Mouse (Mus musculus): ENCODE measurements around the gene Ctnnd2.

Ctnnd2 gene

GRCm38 (mm10) chr15:30240881-30241280 lies 68.5 kb downstream of the Ctnnd2 start:
- DNase-seq (ENCODE audit: low spot score in 2 of 2), result no peak

DNA sequence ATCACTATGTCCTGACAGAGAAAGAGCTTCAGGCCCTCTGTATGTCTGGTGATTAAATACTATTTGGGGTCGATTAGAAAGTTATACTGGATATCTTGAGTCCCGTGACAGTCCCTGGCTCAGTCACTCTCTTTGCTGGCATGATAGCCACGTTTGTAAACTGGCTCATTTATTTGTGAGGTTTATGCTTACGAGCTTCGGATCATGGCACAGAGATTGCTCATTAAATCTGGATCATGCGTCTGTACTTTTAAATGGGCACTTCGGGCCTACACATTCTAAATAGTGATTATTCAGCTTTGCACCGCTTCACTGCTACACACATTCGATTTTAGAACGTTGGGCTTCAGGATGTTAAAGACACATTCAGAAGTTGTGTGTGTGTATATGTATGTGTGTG lies 96.4 kb downstream of the Ctnnd2 start:
- DNase-seq (ENCODE audit: low spot score in 2 of 2), result no peak

GRCm38 (mm10) chr15:30271141-30271572 lies 98.8 kb downstream of the Ctnnd2 start:
- DNase-seq (ENCODE audit: low spot score in 2 of 2), result no peak

DNA sequence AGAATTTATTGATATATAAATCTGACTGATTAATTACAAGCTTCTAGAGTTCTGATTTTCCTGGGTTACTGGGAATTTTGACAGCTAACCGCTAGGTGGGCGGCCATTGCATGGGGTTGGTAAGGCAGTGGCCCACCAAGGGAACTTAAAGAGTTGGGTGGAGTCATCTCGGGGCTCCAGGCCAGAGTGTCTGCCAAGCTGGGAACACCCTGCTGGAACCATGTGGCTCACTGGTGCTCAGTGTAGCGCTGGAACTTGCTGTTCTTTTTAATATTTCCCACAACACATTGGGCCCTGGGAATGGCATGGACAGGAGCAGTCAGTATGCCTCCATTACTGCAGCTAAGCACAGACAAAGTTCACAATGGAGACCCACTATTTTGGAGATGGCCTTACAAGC lies 99.9 kb downstream of the Ctnnd2 start:
- no peak for DNase-seq (ENCODE audit: low spot score in 2 of 2)

DNA sequence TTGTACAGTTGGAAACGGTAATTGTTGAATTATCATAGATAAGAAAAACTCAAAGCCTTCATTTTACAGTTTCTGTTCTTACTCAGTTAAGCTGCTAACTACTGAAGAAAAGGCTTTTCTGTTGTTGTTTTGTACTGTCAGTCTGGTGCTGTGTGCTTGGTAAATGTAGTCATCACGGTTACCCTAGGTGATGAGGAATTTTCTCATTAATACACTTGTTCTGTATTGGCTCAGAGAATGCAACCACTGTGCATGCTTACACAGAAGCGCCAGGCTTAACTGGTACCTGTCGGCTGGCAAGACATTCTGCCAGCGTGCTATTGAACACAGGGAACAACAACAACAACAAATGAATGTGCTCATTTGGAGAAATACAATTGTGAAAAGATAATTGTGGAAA lies 103.3 kb downstream of the Ctnnd2 start:
- DNase-seq (ENCODE audit: low spot score in 2 of 2), result no peak

DNA sequence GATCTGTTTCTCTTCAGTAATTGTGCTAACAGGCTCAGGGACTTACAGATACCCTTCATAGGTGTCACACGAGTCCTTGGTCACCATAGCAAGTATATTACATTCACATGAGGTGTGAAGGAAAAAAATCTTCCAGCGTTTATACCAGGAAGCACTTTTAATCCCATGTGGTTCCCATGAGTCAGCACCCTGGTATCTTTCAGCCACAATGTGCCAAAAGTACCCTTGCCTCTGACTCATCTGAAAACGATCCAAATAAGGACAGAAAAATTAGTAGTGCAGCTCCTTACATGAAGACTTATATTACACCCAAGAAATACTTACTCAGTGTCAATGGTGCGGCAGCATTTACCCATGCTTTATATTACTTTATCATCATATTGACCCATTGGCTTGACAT lies 104.3 kb downstream of the Ctnnd2 start:
- no peak for DNase-seq (ENCODE audit: low spot score in 2 of 2)

- no peak for DNase-seq (ENCODE audit: low spot score in 2 of 2)
Observed at GRCm38 (mm10) chr15:30278610-30279009, 106.2 kb downstream of the Ctnnd2 start.

- DNase-seq (ENCODE audit: low spot score in 2 of 2), result peak in 1 of 2 experiments; percentile 6
Observed at GRCm38 (mm10) chr15:30285572-30286244, 113.3 kb downstream of the Ctnnd2 start.

DNA sequence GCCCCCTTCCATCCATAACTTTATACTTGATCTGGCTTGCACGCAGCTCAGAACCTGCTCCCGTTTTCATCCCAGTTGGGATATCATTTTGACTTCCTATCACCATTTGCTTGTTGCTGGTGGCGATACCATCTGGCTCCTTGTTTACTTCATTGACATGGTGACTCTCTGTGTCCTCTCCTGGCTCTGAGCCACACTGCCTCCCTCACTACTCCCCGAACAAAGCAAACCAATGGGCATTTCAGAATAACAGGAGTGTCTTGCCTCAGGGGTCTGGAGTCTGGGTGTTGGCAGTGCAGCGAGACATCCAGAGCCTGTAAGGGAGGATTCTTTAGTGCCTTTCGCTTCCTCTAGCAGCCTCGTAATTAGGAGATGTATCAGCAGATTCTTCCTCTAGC lies 113.9 kb downstream of the Ctnnd2 start:
- no peak for DNase-seq (ENCODE audit: low spot score in 2 of 2)

GRCm38 (mm10) chr15:30302824-30303223 lies 130.4 kb downstream of the Ctnnd2 start:
- no peak for DNase-seq (ENCODE audit: low spot score in 2 of 2)

DNA sequence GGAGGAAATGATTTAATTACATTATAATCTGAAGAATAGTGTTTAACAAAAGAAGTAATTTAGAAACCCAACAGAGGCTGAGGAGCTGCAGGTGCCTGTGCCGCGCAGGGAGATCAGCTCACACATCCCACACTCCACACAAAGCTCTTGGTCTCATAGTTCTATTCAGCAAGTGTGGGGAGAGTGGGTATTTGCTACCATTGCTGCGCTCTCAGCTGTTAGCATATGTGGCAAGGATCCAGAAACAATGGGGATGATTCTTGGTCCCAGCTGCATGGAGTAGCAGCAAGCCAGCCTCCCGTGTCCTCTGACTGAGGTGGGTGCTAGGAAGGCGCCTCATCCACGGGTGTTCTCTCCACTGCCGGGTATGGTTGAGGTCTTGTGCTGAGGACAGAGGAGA lies 134.0 kb downstream of the Ctnnd2 start:
- no peak for DNase-seq (ENCODE audit: low spot score in 2 of 2)

GRCm38 (mm10) chr15:30322543-30322942 lies 150.2 kb downstream of the Ctnnd2 start:
- no peak for DNase-seq (ENCODE audit: low spot score in 2 of 2)

DNA sequence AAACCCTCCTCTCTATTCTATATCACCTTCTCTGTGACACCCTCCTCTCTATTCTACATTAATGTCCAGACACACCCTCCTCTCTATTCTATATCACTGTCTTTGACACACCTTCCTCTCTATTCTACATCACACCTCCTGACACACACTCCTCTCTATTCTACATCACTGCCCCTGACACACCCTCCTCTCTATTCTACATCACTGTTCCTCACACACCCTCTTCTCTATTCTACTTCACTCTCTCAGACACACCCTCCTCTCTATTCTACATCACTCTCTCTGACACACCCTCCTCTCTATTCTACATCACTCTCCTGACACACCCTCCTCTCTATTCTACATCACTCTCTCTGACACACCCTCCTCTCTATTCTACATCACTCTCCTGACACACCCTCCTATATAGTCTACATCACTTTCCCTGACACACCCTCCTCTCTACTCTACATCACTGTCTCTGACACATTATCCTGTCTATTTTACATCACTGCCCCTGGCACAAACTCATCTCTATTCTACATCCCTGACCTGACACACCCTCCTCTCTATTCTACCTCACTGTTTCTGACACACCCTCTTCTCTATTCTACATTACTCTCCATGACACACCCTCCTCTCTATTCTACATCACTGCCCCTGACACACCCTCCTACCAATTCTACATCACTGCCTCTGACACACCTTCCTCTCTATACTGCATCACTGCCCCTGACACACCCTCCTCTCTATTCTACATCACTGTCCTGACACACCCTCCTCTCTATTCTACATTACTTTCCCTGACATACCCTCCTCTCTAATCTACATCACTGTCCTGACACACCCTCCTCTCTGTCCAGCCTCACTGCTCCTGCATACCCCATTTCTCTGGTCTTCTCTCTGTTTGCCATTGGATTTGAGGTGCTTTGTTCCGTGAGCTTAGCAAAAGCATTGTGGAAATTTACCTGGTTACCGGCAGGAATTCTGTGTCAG lies 161.2 kb downstream of the Ctnnd2 start:
- DNase-seq (ENCODE audit: low spot score in 2 of 2), result no peak

DNA sequence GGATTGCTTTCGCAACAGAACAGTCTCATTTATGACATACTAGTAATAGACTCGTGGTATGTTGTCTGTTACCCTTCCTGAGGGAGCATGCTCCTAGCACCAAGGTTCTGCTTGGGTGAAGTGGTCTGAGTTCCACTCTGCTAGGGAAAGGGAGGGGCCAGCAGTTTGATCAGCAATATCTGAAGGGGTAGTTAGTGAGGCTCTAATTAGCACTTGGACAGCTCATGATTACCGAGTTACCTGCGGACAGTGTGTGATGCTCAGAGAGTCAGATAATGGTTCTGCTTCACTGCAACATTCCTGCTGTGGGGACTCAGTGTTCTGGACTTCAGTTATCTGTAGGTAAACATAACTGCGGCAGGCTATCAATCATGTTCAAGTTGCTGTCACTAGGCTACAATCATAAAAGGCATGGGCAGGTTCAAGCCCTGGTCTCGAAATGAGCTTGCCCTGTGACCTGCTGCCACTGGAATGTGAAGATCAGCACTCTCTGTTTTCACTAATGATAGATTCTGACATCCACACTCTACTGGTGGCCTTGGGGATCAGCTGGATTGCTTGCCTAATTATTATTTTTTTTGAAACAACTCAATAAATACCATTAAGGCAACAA lies 166.3 kb downstream of the Ctnnd2 start:
- no peak for DNase-seq (ENCODE audit: low spot score in 2 of 2)

GRCm38 (mm10) chr15:30345754-30346153 lies 173.4 kb downstream of the Ctnnd2 start:
- DNase-seq (ENCODE audit: low spot score in 2 of 2), result peak; percentile 49 to 65

DNA sequence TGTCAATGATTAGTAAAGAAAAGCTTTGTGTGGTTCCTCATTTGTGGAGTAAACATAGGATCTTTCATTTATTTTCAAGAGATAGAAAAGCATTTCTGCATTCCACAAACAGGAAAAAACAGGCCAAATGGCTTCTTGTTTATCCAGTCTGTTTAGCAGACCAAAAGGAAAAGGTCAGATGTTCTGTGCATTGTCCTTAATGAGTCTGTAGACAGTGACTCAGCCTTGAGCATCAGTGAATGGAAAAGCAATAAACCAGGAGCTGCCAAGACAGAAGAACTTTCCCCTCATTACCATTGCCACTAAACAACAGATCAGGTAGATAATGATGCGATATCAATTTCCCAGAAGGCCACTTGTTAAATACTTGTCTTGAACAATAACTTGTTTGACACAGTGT lies 192.1 kb downstream of the Ctnnd2 start:
- no peak for DNase-seq (ENCODE audit: low spot score in 2 of 2)

- no peak for DNase-seq (ENCODE audit: low spot score in 2 of 2)
Observed at GRCm38 (mm10) chr15:30369997-30370396, 197.6 kb downstream of the Ctnnd2 start.

GRCm38 (mm10) chr15:30371151-30371550 lies 198.8 kb downstream of the Ctnnd2 start:
- no peak for DNase-seq (ENCODE audit: low spot score in 2 of 2)

DNA sequence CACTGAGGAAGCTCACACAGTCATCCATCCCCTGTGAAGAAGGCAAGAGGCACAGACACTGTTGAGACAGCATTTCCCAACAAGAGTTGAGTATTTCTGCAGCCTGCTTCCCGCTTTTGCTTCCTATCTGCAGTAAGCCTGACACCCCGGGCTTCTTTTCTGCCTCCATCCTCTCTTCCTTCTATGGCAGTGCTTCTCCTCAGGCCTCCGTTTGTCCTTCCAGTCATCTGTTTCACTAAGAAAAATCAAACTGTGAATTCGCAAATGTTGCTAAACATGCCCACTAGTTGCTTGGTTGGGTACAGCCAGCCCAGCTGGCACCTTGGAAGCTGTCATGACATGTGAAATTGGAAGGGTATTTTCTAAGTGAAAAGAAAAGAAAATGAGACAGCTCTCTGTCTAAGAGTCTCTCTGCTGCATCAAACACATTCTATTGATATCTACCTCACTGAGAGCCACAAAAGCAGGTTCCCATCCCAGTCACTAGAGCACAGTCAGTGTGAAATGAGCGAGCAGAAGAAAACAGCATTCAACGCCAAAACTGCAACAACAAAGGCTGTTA lies 201.3 kb downstream of the Ctnnd2 start:
- DNase-seq (ENCODE audit: low spot score in 2 of 2), result no peak

DNA sequence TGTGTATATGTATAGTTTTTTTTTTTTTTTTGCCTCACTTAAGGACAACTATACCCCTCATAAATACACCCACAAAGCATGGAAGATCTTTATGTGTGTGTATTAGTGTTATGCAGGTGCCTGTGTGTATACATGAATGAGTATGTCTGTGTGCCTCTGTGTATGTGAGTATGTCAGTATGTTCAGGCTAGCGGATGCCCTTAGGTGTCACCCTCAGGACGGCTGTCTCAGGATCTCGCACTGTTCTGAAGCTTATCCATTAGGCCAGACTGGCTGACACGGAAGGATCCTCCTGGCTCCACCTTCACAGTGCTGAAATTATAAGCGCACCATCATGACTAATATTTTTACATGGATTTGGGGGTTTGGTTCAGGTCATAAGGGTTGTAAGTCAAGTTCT lies 202.5 kb downstream of the Ctnnd2 start:
- no peak for DNase-seq (ENCODE audit: low spot score in 2 of 2)

- DNase-seq (ENCODE audit: low spot score in 2 of 2), result no peak
Observed at GRCm38 (mm10) chr15:30383075-30383842, 210.9 kb downstream of the Ctnnd2 start.
